Mouse (Mus musculus) erythroblast, embryonic 14.5 days (primary cell): Measurements from ENCODE around the gene Pdzk1. TPM values are rescaled to one million over a fixed set of nuclear protein-coding genes. Genes with fewer than 3 reads are reported as not detected.

Source experiments
- H3K27me3 ChIP-seq: 2 replicates; pipeline ENCODE4 v1.6.1; 2012; ENCODE audit warnings: inconsistent platforms; ENCODE audit not compliant: control insufficient read depth
- H3K36me3 ChIP-seq: 2 replicates; pipeline ENCODE4 v1.6.1; 2012; ENCODE audit warnings: mild to moderate bottlenecking, inconsistent platforms; ENCODE audit not compliant: control insufficient read depth
- H3K4me1 ChIP-seq: 2 replicates; pipeline ENCODE4 v1.6.1; 2012; ENCODE audit warnings: inconsistent platforms; ENCODE audit not compliant: control insufficient read depth
- H3K4me3 ChIP-seq: replicated peaks from 2 replicates; pipeline ENCODE3; 2012; ENCODE audit warnings: moderate library complexity, mild to moderate bottlenecking, inconsistent platforms
- H3K9me3 ChIP-seq: 2 replicates; pipeline ENCODE4 v1.6.1; 2012; ENCODE audit warnings: low read length, inconsistent platforms, mixed read lengths; ENCODE audit not compliant: control insufficient read depth
- GATA1 ChIP-seq: IDR thresholded peaks from 2 replicates; pipeline ENCODE4 v1.6.1; 2012; ENCODE audit warnings: low read length, inconsistent platforms, mixed read lengths
- TAL1 ChIP-seq: IDR thresholded peaks from 3 replicates; pipeline ENCODE4 v1.6.1; 2012; ENCODE audit warnings: low read length, inconsistent platforms, mixed read lengths
- polyA plus RNA-seq: library from polyadenylated mRNA; stranded (reverse); fragments of >175 nt; gene quantifications from 2 replicates; pipeline ENCODE4 v1.2.3, GENCODE M21; 2012

The Pdzk1 gene
- polyA plus RNA-seq, 1 experiment, result not detected

GRCm38 (mm10) chr3:96848470-96848869 lies 19.4 kb downstream of the Pdzk1 start:
- Histone ChIP-seq H3K36me3 (no peaks in the 10 kb centered on the region), H3K4me1 (no peaks in the 10 kb centered on the region), H3K4me3 (no peak overlapping the region), H3K9me3 (0 out of 2 replicates have a peak, but pooled peaks cover 3% of the 10 kb centered on the region), H3K27me3 (no peaks in the 10 kb centered on the region)
- TF ChIP-seq GATA1 (no peak), TAL1 (no peak)

- Histone ChIP-seq H3K4me3 (no peak overlapping the region), H3K27me3 (no peaks in the 10 kb centered on the region), H3K9me3 (0 out of 2 replicates have a peak, but pooled peaks cover 3% of the 10 kb centered on the region), H3K36me3 (no peaks in the 10 kb centered on the region), H3K4me1 (peaks cover under 1% of the 10 kb centered on the region; the same call in 1 of the 2 replicates)
- TF ChIP-seq GATA1 (no peak), TAL1 (no peak)
Measured at GRCm38 (mm10) chr3:96849168-96849727, 20.2 kb downstream of the Pdzk1 start.

GRCm38 (mm10) chr3:96852561-96852960 lies 23.5 kb downstream of the Pdzk1 start:
- TF ChIP-seq GATA1 (no peak), TAL1 (no peak)

GRCm38 (mm10) chr3:96854376-96854775 lies 25.3 kb downstream of the Pdzk1 start:
- Histone ChIP-seq H3K36me3 (no peaks in the 10 kb centered on the region; the same call in 1 of the 2 replicates), H3K4me3 (no peak overlapping the region), H3K4me1 (peaks cover 5% of the 10 kb centered on the region), H3K9me3 (no peaks in the 10 kb centered on the region), H3K27me3 (no peaks in the 10 kb centered on the region)
- TF ChIP-seq TAL1 (no peak), GATA1 (no peak)

More at GRCm38 (mm10) chr3:96852561-96852960, 23.5 kb downstream of the Pdzk1 start:
- Histone ChIP-seq H3K4me3 (no peak overlapping the region), H3K9me3 (no peaks in the 10 kb centered on the region), H3K36me3 (no peaks in the 10 kb centered on the region; the same call in 1 of the 2 replicates), H3K27me3 (no peaks in the 10 kb centered on the region), H3K4me1 (peaks cover 5% of the 10 kb centered on the region)

- H3K4me3 ChIP-seq, result no peak overlapping the region
- no peaks in the 10 kb centered on the region for H3K27me3 ChIP-seq
- TF ChIP-seq GATA1 (no peak), TAL1 (no peak)
- peaks cover 4% of the 10 kb centered on the region for H3K36me3 ChIP-seq
- H3K9me3 ChIP-seq, result no peaks in the 10 kb centered on the region
- peaks cover 5% of the 10 kb centered on the region for H3K4me1 ChIP-seq
Measured at GRCm38 (mm10) chr3:96855833-96856232, 26.7 kb downstream of the Pdzk1 start.

- H3K9me3 ChIP-seq, result no peaks in the 10 kb centered on the region
- TF ChIP-seq GATA1 (no peak), TAL1 (no peak)
Measured at GRCm38 (mm10) chr3:96860498-96860897, 31.4 kb downstream of the Pdzk1 start.

GRCm38 (mm10) chr3:96867863-96868262 lies 38.8 kb downstream of the Pdzk1 start:
- no peaks in the 10 kb centered on the region for H3K9me3 ChIP-seq
- no peak overlapping the region for H3K4me3 ChIP-seq
- TF ChIP-seq TAL1 (no peak), GATA1 (no peak)
- H3K36me3 ChIP-seq, result peaks cover 50% of the 10 kb centered on the region
- H3K4me1 ChIP-seq, result no peaks in the 10 kb centered on the region
- no peaks in the 10 kb centered on the region for H3K27me3 ChIP-seq

More at GRCm38 (mm10) chr3:96860498-96860897, 31.4 kb downstream of the Pdzk1 start:
- Histone ChIP-seq H3K36me3 (peaks cover 4% of the 10 kb centered on the region), H3K4me3 (no peak overlapping the region), H3K27me3 (no peaks in the 10 kb centered on the region), H3K4me1 (no peaks in the 10 kb centered on the region)

GRCm38 (mm10) chr3:96868566-96868965 lies 39.5 kb downstream of the Pdzk1 start:
- no peak for TF ChIP-seq TAL1
- no peak for TF ChIP-seq GATA1
- peaks cover 56% of the 10 kb centered on the region for H3K36me3 ChIP-seq
- no peaks in the 10 kb centered on the region for H3K4me1 ChIP-seq
- H3K9me3 ChIP-seq, result no peaks in the 10 kb centered on the region
- no peaks in the 10 kb centered on the region for H3K27me3 ChIP-seq
- H3K4me3 ChIP-seq, result no peak overlapping the region

GRCm38 (mm10) chr3:96869091-96869490 lies 40.0 kb downstream of the Pdzk1 start:
- H3K27me3 ChIP-seq, result no peaks in the 10 kb centered on the region
- H3K36me3 ChIP-seq, result peaks cover 61% of the 10 kb centered on the region
- no peak overlapping the region for H3K4me3 ChIP-seq
- no peak for TF ChIP-seq TAL1
- no peak for TF ChIP-seq GATA1
- no peaks in the 10 kb centered on the region for H3K9me3 ChIP-seq
- no peaks in the 10 kb centered on the region for H3K4me1 ChIP-seq
